Mouse (Mus musculus): ENCODE measurements at regions not wholly inside any gene's neighbourhood (a gene's known extent, or its start where the extent isn't known, plus 50 kb on each side); places are given as distances from the start of the nearest gene placed in this dataset.

DNA sequence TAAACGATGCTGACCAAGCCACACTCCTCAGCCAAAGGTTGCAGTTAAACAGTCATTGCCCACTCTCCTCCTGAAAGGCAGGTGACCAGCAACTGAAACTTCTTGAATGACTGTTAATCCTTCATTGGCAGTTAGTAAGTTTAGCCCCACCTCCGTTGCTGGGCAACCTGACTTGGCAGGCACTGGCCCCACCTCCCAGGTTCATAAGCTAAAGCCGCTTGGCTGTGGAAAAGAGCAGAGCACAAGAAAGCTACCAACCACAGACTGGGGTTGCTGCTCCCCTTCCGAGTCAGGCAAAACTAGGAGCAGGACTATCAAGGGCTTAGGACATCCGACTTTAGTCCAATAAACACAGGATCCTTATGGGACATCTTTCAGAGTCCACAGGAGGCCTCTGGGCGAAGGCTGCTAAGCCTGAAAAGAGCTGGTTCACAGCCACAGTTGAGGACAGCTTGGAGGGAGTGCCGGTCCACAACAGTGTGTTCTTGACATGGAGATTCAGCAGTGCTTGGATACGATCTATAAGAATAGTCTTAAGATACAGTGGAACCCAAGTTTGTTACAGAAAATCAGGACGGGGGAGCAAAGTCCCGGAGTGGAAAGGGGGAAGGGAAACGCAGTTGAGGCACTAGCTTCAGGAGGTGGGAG, 67.7 kb upstream of the Kcnma1 start:
- DNase-seq (ENCODE audit: low spot score in 2 of 2): peak; percentile 41 to 61

DNA sequence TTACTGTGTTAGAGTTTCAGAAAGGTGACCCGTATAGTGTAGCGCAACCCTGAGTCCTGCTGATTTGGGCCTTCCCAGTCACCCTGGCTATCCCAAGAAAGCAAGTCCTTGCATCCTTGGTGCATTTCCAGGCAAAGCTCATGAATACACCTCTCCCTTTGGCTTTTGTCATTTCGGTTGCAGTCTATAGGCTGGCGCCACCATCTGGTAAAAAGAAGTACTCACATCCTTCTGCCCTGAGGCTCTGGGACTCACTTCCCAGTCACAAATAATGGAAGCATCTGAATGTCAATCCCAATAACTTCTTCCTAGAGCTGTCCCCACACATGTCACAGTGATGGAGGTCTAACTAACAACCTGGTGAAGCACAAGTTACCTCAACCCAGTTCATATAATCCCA, 54.4 kb upstream of the Kcnma1 start:
- no peak for DNase-seq (ENCODE audit: low spot score in 2 of 2)

DNA sequence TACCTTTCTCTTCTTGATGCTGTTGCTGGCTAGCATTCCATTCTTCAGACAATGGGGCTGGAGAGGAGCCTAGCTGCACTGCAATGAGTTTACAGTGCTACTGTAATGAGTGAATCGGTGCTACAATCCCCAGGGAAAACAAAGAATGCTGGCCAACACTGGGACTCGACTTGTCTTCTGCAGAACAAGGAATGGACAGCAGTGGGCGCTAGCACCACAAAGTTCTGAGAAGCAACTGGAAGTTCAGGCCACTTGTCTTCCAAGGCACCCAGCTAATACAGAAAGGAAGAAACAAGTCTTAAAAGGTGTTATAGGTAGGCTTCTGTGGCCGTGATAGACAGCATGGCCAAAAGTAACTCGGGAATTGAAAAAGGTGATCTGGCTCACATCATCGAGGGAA, 53.4 kb upstream of the Kcnma1 start:
- peak; percentile 22 to 39 for DNase-seq (ENCODE audit: low spot score in 2 of 2)

GRCm38 (mm10) chr14:24065231-24065767, 51.0 kb upstream of the Kcnma1 start:
- DNase-seq (ENCODE audit: low spot score in 2 of 2): no peak

All from right cerebral cortex, postnatal 36 days (tissue).